Mouse (Mus musculus) liver, adult (tissue): ENCODE measurements around the gene Gtpbp8.

Source experiments
- GATA4 ChIP-seq: IDR thresholded peaks from 2 replicates; pipeline ENCODE4 v1.6.1; 2014; ENCODE audit warnings: mild to moderate bottlenecking, low read length; ENCODE audit not compliant: insufficient replicate concordance

Gene Gtpbp8

GRCm38 (mm10) chr16:44701155-44701554, 45.0 kb downstream of the Gtpbp8 start:
- TF ChIP-seq GATA4, result no peak

GRCm38 (mm10) chr16:44697473-44698205, 48.5 kb downstream of the Gtpbp8 start:
- no peak for TF ChIP-seq GATA4

- no peak for TF ChIP-seq GATA4
Measured at GRCm38 (mm10) chr16:44695859-44696620, 50.1 kb downstream of the Gtpbp8 start.

GRCm38 (mm10) chr16:44695214-44695858, 50.8 kb downstream of the Gtpbp8 start:
- TF ChIP-seq GATA4, result no peak

GRCm38 (mm10) chr16:44693695-44694094, 52.5 kb downstream of the Gtpbp8 start:
- TF ChIP-seq GATA4, result no peak

GRCm38 (mm10) chr16:44692541-44692940, 53.6 kb downstream of the Gtpbp8 start:
- TF ChIP-seq GATA4, result no peak

- TF ChIP-seq GATA4, result no peak
Measured at GRCm38 (mm10) chr16:44691561-44692141, 54.5 kb downstream of the Gtpbp8 start.

- no peak for TF ChIP-seq GATA4
Measured at GRCm38 (mm10) chr16:44691066-44691465, 55.1 kb downstream of the Gtpbp8 start.

GRCm38 (mm10) chr16:44690501-44690900, 55.7 kb downstream of the Gtpbp8 start:
- TF ChIP-seq GATA4, result no peak

- no peak for TF ChIP-seq GATA4
Measured at GRCm38 (mm10) chr16:44688507-44688906, 57.7 kb downstream of the Gtpbp8 start.

- no peak for TF ChIP-seq GATA4
Measured at GRCm38 (mm10) chr16:44687719-44688420, 58.3 kb downstream of the Gtpbp8 start.

GRCm38 (mm10) chr16:44686991-44687718, 59.0 kb downstream of the Gtpbp8 start:
- no peak for TF ChIP-seq GATA4
